Mouse (Mus musculus): Measurements from ENCODE around the gene Capzb. TPM values are rescaled to one million over a fixed set of nuclear protein-coding genes. Genes with fewer than 3 reads are reported as not detected.

The Capzb gene
- polyA plus RNA-seq, 1 experiment, result 116 TPM

- no peak for DNase-seq (ENCODE audit: low read depth)
These were observed 41.6 kb downstream of the Capzb start for GRCm38 (mm10) chr4:139234261-139234660.

GRCm38 (mm10) chr4:139235556-139235955, 42.9 kb downstream of the Capzb start:
- DNase-seq (ENCODE audit: low read depth), result no peak

GRCm38 (mm10) chr4:139238612-139239011, 45.9 kb downstream of the Capzb start:
- no peak for DNase-seq (ENCODE audit: low read depth)

GRCm38 (mm10) chr4:139240334-139240733, 47.6 kb downstream of the Capzb start:
- DNase-seq (ENCODE audit: low read depth), result no peak

- DNase-seq (ENCODE audit: low read depth), result no peak
These were observed 49.2 kb downstream of the Capzb start for GRCm38 (mm10) chr4:139241678-139242606.

- no peak for DNase-seq (ENCODE audit: low read depth)
These were observed 49.9 kb downstream of the Capzb start for GRCm38 (mm10) chr4:139242607-139242955.

GRCm38 (mm10) chr4:139244176-139244575, 51.5 kb downstream of the Capzb start:
- DNase-seq (ENCODE audit: low read depth), result no peak

- DNase-seq (ENCODE audit: low read depth), result no peak
These were observed 52.1 kb downstream of the Capzb start for GRCm38 (mm10) chr4:139244766-139245165.

- no peak for DNase-seq (ENCODE audit: low read depth)
These were observed 52.8 kb downstream of the Capzb start for GRCm38 (mm10) chr4:139245534-139245933.

GRCm38 (mm10) chr4:139246130-139246877, 53.6 kb downstream of the Capzb start:
- DNase-seq (ENCODE audit: low read depth), result no peak

- no peak for DNase-seq (ENCODE audit: low read depth)
These were observed 55.3 kb downstream of the Capzb start for GRCm38 (mm10) chr4:139247966-139248365.

GRCm38 (mm10) chr4:139248736-139249135, 56.0 kb downstream of the Capzb start:
- no peak for DNase-seq (ENCODE audit: low read depth)

- DNase-seq (ENCODE audit: low read depth), result no peak
These were observed 57.3 kb downstream of the Capzb start for GRCm38 (mm10) chr4:139250043-139250442.

- no peak for DNase-seq (ENCODE audit: low read depth)
These were observed 58.2 kb downstream of the Capzb start for GRCm38 (mm10) chr4:139250886-139251285.

- no peak for DNase-seq (ENCODE audit: low read depth)
These were observed 59.5 kb downstream of the Capzb start for GRCm38 (mm10) chr4:139252051-139252760.

GRCm38 (mm10) chr4:139253206-139253605, 60.5 kb downstream of the Capzb start:
- peak; percentile 76 for DNase-seq (ENCODE audit: low read depth)

- DNase-seq (ENCODE audit: low read depth), result no peak
These were observed 63.4 kb downstream of the Capzb start for GRCm38 (mm10) chr4:139256146-139256545.

GRCm38 (mm10) chr4:139256708-139257107, 64.0 kb downstream of the Capzb start:
- no peak for DNase-seq (ENCODE audit: low read depth)

- DNase-seq (ENCODE audit: low read depth), result no peak
These were observed 66.1 kb downstream of the Capzb start for GRCm38 (mm10) chr4:139258621-139259301.

- DNase-seq (ENCODE audit: low read depth), result no peak
These were observed 66.7 kb downstream of the Capzb start for GRCm38 (mm10) chr4:139259302-139259871.

GRCm38 (mm10) chr4:139262981-139263380, 70.3 kb downstream of the Capzb start:
- DNase-seq (ENCODE audit: low read depth), result no peak
